Mouse (Mus musculus) layer of hippocampus, postnatal 10 days (tissue): ENCODE measurements around the gene Uba52. TPM values are rescaled to one million over a fixed set of nuclear protein-coding genes. Genes with fewer than 3 reads are reported as not detected.

Experiments used
- DNase-seq, 2 experiments: peaks; one replicate each; pipeline ENCODE4 v3.0.0; 2021; ENCODE audit warnings: low spot score in 2 of 2
- total RNA-seq, 2 experiments: library from RNA; stranded (reverse); gene quantifications; 2 replicates each; pipeline ENCODE4 v1.2.3; 2021

Gene Uba52
- total RNA-seq, 2 experiments from 2014 or later = 916 to 1,148 TPM

- DNase-seq = no peak
Observed at GRCm38 (mm10) chr8:70505698-70506327, 4.8 kb downstream of the Uba52 start.

DNA sequence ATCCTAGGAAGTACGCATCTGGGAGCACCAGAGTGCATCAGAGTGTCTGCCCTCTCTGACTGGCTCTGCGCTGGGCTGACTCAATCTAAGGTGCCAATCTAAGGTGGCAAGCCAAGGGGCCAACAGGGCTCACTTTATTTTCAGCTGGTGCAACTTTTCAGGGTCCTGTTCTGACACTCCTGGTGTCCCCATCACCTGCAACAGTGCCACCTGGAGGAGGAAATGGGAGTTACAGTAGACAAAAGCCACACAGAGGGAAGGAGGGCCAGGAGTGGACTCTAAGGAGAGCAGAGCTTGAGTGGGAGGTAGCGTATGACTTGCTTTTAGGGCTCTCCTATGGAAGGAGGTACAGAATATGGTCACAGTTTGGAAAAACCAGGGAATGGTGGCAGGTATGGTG lies 5.8 kb downstream of the Uba52 start:
- peak; percentile 90 for DNase-seq

DNA sequence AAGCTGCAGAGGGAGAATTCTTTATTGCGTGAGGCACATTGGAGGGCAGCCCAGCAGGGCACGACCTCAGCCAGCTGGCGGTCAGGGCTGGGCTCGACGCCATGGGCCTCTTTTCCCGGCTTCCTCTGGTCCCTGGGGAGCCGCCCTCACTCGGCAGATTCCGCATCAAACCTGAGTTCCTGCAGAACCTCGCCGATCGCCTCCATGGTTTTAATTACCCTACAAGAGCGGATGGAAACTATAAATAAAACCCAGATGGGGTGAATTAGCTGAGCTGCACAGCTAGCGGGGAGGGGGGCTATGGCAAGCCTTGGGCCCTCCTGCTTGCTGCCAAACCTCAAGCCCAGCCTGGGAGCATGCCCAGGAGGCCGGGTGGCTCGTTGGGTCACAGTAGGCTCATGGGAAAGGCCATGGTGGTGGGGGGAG lies 6.3 kb downstream of the Uba52 start:
- peak; percentile 64 to 78 for DNase-seq

DNA sequence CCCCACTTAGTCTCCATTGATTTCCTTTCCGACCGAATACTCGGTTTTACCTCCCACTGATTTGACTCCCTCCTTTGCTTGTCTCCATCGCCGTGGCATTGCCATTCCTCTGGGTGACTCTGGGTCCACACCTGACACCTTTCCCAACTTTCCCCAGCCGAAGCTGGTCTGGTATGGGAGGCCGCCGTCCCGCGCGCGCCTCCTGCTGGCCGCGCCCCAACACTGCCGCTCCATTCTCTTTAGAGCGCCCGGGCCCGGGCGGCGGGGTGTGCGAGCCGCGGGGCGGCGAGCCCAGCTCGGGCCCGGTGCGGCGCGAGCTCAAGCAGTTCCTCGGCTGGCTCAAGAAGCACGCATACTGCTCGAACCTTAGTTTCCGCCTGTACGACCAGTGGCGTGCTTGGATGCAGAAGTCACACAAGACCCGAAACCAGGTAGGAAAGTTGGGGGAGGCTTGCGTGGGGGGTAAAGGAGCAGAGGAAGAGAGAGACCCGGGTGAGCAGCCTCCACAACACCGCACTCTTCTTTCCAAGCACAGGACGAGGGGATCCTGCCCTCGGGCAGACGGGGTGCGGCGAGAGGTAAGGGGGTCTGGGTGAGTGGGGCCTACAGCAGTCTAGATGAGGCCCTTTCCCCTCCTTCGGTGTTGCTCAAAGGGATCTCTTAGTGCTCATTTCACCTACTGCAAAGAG lies 7.4 kb downstream of the Uba52 start:
- DNase-seq = peak; percentile 68 to 78

DNA sequence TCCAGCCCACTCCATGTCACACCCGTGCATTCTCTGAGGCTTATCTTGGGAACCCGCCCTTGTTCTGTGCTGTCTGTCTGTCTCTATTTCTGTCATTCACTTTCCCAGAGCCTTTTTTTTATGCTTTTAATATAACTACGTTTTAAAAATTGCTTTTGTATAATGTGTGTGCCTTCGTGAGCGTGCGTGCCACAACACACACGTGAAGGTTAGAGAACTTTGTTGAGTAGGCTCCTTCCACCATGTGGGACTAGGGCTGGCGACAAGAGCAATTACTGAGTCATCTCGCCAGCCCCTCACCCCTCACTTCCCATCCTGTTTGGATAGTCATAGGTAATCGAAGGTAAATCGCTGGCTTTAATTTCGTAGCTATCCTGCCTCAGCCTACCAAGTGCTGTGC lies 8.1 kb downstream of the Uba52 start:
- DNase-seq = no peak

DNA sequence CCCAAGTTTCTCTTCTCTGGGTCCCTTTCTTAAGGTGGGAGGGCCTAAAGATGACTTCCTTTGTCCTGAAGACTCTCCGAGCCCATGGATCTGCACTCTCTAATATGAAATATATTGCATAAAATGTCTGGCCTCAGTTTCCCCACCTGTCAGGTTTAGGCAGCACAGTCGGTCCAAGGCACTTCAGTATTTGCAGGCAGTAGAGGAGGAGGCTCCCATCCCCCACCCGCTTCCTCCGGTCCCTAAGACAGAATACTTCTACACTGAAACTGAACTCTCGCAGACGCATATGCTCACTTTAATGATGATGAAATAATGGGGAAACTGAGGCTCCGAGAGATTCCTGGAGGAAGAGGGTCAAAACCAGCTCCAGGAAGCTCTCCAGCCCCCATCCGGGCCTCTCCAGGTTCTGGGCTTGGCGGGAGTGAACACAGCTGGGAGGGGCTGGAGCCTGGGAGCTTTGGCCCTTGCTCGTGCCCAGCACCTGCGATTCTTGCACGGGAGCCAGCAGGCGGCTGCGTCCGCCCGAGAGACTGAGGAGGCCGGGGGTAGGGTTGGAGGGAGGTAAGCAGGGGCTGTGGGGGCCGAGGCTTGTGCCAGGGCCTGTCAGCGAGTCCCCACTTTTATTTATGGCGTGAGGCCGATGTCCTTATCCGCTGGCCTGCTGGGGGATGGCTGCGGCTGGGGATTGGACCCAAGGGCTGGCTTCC lies 8.6 kb downstream of the Uba52 start:
- no peak for DNase-seq

GRCm38 (mm10) chr8:70500386-70501301 lies 10.0 kb downstream of the Uba52 start:
- DNase-seq = no peak

GRCm38 (mm10) chr8:70495771-70496062 lies 14.9 kb downstream of the Uba52 start:
- DNase-seq = no peak

DNA sequence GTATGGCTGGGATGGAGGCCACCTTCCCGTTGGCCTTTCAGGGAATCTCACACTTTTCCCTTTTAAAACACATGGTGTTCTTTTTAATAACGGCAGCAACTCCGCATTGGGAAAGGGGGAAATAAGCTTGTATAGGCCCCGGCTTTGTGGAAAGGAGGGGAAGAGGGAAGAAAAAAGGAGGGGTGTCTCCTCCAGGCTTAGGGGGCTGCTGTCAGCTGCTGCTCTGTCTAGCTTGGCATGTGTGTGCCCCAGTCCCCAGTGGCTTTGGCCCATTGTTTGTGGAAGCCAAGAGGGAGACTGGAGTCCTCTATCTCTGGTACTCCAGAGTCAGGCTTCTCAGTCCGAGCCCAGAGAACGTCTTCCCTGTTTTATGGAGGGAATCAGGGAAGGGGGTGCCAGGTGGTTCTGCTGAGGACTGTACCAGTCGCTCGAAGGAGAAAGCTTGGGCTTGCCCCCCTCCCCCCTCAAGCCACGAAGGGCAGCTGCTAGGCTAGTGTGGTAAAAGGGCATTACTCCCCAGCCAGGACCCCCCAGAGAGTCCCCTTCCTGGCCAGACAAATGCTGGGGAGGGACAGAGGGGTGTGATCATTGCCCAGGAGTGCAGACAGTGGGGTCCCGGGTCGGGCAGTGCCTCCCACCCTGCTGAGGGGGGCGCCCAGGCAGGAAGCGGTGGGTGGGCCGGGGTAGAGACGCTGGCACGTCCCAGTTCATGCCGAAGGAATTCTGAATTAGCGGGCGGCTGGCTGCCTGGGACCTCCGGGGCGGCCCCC lies 15.4 kb downstream of the Uba52 start:
- DNase-seq = no peak

- no peak for DNase-seq
Observed at GRCm38 (mm10) chr8:70494416-70494945, 16.1 kb downstream of the Uba52 start.

DNA sequence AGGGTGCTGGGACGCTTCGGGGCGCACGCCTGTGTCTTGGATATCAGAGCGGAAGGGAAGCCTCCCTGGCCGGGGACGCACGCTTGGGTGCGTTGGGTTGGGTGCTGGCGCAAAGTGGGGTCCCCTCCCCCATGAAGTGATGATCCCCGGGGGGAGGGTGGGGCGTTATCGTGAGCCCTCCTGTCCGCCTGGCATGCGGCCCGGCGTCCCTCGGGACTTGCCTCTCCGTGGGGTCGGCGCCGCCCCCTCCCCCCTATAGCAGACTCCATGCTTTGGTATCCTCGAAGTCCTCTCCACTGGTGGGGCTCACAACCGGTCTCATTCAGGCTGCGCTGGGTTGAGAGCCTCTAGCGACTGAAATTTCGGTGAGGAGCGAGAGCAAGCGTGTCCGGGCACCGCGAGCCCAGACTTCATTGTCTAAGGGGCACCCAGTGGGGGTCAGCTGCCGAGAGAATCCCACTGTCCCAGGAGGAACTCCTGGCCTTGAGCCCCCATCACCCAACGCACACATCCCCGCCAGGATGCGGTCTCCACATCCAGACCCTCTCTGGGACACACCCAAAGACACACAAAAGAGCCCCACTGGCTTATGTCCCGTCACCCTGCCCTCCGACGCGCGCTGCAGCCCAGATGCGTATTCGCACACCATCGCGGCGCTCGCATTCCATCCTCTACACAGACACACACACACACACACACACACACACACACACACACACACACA lies 16.7 kb downstream of the Uba52 start:
- no peak for DNase-seq

- no peak for DNase-seq
Observed at GRCm38 (mm10) chr8:70492664-70493640, 17.6 kb downstream of the Uba52 start, which contains the start of gene Crlf1. Gene Crlf1 (plus strand): TSS chr8:70493158.

- no peak for DNase-seq
Observed at GRCm38 (mm10) chr8:70490880-70491495, 19.6 kb downstream of the Uba52 start.

GRCm38 (mm10) chr8:70490061-70490879 lies 20.3 kb downstream of the Uba52 start:
- no peak for DNase-seq

GRCm38 (mm10) chr8:70489576-70489975 lies 21.0 kb downstream of the Uba52 start:
- DNase-seq = no peak

GRCm38 (mm10) chr8:70488931-70489470 lies 21.6 kb downstream of the Uba52 start:
- no peak for DNase-seq
